Mouse (Mus musculus): ENCODE data around the gene Igsf21.

The Igsf21 gene

DNA sequence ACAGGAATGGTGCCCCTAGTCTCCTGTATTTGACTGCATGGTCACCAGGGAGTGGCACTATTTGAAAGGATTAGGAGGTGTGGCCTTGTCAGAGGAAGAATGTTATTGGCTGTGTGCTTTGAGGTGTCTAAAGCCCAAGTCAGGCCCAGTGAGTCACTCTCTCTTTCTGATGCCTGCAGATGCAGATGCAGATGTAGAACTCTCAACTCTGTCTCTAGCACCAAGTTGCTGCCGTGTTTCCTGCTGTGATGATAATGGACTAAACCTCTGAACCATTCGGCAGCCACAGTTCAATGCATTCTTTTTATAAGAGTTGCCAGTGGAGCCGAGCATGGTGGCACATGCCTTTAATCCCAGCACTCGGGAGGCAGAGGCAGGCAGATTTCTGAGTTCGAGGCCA is 186.3 kb downstream of the Igsf21 start:
- DNase-seq (ENCODE audit: low spot score in 2 of 2): no peak

DNA sequence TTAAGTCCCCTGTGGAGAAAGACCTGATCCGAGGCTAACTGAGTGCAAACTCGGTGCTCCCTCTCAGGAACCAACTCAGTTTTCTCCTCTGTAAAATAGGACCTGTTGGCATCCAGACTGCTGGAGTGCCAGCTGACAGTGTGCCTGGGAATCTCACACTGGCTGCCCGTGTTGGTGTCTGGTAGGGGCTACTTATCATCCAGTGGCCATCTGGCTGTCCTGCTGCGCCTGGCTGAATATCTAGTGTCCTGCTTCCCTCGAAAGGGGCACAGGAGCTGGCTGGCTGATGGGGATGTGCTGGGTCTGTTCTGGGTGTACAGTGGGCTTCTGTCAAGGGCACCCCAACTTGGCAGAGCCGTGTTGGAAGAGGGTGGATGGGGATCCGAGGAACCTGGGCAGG is 193.5 kb downstream of the Igsf21 start:
- DNase-seq (ENCODE audit: low spot score in 2 of 2): peak in 1 of 2 experiments; percentile 49

DNA sequence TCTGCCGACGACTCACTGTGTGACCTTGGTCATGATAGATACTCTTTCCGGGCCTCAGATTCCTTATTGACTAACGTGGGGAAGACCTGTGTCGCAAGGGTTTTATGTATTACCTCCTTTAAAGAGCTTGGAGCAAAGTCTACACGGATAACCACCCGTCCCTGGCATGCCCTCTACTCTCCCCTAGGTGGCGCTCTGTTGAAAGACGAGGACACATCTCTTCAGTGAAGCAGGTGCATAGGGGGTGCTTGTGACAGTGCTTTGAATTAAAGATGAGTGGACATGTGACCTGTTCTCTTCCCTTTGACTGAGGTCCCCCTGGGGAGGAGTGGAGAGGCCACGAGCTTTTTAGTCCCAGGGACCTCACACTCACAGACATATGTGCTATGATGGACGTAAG is 194.0 kb downstream of the Igsf21 start:
- no peak for DNase-seq (ENCODE audit: low spot score in 2 of 2)

DNA sequence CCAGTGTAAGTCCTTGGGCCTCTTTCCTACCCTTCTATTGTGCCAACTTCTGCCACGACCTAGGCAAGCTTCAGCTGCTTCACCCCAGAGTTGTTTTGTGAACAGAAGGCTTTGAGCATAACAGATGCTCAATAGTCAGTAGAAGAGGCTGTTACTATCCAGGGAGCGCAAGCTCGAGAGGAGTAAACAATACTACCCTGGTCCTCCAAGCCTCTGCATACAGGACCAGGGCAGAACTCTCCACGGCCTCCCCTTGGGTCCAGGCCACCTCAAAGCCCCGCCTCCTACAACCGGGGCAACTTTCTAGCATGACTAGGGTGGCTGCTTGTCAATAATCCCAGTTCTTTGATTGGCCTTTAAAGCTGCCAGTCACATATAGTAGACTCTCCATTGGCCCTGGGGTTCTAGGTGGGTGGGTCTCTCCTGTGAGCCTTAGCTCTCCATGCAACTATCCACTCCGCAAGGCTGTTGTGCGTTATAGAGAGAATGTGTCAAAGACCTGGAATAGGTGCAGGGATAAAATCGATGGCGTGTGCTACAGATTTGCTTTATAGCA is 198.7 kb downstream of the Igsf21 start:
- DNase-seq (ENCODE audit: low spot score in 2 of 2): no peak

DNA sequence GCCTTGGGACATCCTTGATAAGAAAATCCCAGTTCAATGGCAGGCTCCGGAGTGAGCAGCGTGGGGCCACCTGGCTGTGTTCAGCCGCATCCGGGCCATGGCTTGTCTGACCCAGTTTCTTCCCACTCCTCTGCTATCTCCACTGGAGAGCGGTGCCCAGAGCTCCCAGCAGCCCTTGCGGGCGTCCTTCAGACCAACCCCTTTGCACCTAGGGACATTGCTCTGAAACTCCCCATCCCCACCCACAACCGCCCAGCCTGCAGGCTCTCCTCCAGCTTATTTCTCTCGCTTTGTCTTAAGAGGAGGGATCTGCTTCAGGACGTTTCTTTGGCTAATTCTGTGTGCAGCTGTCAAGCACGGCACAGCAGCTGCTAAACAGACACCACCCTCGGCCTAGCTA is 202.6 kb downstream of the Igsf21 start:
- DNase-seq (ENCODE audit: low spot score in 2 of 2): no peak

DNA sequence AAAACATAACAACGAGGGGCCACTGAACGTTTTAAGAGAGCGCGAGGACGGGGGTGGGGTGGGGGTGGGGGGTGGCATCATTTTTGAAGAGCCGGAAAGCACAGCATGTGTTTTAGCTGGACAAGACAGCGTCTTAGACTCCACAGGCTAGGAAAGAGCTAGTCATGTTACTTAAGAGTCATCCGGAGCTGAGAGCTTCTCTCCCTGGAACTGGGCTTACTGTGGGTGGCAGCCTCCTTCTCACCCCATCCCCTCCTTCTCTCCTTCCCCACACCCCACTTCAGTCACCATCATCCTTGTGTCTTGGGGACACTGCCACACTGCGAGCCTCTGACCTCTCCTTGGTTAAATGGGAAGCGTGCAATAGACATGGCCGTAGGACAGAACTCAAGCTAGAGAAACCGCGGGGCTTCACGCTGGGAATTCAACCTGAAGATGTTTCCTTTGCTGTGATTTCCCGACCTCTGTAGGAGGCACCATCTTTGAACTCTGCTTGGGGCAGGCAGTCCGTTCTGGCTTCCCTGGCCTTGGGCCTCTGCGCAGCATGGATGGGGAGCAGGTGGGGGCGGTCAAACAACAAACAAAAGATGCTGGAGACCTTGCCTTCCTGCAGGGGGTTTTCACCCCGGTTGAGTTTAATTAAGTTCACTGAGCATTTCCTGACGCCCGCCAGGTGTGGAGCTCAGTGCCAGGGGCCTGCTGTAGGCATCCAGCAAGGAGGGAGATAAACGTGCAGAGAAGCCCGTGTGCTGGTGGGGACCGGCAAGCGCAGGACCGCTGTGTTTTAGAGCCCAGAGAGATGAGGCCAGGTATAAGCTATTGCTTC is 207.8 kb downstream of the Igsf21 start:
- peak in 1 of 2 experiments; percentile 38 for DNase-seq (ENCODE audit: low spot score in 2 of 2)

DNA sequence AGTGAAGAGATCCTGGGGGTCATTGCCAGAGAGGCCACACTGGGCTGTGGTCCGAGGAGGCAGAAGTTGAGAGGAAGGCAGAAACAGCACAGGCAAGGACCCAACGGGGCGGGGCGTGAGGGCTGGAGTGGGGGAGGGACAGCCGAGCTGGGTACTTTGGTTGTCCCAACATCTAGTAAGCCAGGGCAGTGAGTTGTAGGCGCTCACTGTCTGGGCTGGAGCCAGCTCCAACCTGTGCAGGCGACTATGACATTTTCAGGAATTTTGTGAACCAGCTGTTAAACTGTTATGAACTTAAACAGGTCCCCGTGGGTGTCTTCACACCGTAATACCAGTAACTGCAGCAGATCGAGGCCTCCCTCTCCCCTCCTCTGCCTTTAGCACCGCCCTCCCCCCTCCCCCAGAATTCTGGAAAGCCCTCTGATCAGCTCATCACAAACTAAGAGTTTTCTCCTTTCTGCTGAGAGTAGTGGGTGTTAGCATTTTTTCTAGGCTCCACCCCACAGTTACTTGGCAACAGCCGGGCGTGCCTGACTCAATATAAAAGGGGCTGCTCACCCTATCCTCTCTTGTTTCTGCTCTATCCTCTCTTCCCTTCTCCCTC is 208.7 kb downstream of the Igsf21 start:
- no peak for DNase-seq (ENCODE audit: low spot score in 2 of 2)

DNA sequence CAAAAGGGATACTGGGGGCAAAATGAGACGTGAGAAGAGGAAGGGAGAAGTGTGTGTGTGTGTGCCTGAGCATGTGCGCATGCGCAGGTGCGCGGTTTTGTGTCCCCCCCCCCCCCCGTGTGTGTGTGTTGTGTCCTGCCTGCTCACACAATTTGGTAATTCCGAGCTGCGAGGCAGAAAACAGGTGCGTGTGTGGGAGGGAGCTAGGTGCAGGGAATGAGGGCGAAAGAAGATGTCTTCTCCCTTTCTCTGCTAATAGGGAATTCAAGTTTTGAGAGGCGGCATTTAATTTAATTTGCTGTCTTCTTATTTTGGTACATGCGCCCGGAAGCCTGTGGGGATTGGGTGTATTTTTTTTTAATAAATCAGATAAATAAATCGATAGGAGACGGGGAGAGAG is 211.4 kb downstream of the Igsf21 start:
- no peak for DNase-seq (ENCODE audit: low spot score in 2 of 2)

DNA sequence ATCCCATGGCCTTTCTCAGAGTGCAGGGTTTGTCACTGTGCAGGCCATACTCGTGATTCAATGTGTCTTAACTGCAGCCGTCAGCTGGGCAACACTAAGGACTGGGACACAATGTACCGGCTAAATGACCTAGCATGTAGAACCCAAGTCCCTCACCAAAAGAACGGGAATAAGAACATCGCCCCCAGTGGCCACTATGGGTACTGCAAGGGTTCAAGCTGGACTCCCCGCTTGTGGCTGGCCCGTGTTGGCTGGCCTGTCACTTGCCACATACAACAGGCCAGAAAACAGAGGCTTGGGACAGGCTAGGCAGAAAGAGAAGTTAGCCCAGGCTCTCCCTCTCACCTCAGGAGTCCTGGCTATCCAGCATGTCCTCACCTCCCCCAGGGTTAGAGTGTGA is 213.2 kb downstream of the Igsf21 start:
- peak; percentile 62 to 74 for DNase-seq (ENCODE audit: low spot score in 2 of 2)

DNA sequence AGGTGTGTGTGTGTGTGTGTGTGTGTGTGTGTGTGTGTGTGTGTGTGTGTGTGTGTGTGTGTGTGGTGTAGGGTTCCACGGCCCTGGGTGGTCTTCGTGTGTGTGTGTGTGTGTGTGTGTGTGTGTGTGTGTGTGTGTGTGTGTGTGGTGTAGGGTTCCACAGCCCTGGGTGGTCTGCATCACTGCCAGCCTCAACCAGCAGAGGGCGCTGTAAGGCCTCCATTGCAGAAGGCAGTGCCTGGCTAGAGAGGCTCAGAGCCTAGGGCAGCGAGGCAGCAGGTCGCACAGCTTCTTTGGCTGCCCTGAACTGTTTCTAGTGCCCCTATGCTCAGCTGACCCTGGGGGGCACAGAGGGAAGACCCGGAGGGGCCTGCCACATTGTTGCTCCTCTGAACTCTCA is 216.2 kb downstream of the Igsf21 start:
- DNase-seq (ENCODE audit: low spot score in 2 of 2): peak; percentile 72 to 86

DNA sequence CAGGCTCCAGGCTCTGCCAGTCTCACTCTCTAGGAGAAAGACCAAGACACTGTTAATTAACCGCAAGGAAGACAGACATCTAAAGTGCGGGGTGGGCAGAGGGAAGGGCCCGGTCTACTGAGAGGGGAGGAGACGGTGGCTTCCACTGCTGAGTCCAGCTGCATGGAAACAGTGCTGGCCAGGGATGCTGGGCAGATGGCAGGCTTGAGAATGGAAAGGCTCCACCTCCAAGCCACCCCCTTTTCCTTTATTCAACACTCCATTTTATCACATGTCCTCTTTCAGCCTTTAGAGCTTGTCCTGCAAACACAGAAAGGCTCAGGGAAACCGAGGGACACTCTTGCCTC is 216.6 kb downstream of the Igsf21 start:
- peak in 1 of 2 experiments; percentile 56 for DNase-seq (ENCODE audit: low spot score in 2 of 2)

DNA sequence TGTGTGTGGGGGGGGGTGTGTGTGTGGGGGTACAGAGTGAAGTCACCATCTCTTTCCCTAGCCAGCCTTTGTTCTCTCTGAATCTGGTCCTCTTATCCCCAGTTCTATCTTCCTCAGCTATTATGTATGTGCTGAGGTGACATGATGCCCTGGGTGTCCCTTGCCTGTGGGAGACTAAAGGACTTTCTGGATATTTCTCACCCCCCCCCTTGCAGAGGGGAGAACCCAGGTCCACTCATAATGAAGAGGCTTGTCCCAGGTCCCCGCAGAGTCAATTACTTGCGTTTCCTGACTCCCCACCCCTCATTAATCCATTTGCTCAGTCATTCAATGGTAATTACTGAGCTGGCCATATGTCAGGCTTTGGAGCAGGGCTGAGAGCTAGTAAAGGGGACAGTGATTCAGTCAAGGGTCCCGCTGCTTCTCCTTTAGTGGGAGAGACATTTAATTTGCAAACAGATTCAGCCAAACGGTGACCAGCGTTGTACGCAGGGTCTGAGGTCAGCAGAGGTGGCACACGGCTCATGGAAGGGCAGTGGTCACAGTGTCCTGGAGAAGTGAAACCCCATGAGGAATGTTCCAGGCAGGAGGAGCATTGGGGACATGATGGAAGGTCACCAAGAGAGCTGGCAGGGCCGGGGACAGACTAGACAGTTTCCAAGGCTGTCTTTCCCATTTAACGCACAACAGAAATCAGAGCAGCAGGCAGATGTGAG is 217.1 kb downstream of the Igsf21 start:
- no peak for DNase-seq (ENCODE audit: low spot score in 2 of 2)

DNA sequence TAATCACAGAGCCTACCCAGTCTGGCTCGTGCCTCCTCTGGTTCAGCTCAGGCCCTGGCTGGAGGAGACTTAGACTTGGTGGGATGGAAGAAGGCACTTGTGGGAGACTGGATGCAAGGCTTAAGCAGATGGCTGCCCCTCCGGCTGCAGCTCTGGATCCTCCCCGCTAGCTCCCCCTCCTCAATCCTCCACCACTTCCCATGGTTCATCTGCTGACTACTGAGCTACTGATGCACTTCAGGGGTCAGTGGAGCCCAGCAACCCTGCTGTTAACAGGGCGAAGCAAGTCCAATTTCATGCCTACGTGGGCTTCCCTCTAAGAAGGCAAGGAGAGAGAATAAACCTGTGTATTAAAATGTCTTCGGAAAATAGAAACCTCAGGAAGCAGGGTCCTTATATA is 222.8 kb downstream of the Igsf21 start:
- DNase-seq (ENCODE audit: low spot score in 2 of 2): no peak

DNA sequence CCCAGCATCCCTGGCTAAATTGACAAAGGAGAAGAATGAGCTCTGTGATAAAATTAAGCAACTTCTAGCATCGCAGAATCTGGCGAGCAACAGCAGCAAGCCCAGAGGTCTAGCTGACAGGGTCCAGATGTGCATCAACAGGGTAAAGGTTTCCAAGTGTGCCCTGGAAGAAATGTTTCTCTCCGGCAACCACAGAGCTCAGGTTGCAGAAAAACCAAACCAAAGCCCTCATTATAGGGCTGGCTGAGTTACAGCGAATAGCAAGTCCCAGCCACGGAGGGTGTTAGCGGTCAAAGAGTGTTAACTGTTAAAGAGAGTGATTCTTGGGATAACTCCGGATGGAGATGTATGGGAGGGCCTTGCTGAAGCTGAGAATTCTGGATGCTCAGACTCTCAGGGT is 230.7 kb downstream of the Igsf21 start:
- DNase-seq (ENCODE audit: low spot score in 2 of 2): no peak

DNA sequence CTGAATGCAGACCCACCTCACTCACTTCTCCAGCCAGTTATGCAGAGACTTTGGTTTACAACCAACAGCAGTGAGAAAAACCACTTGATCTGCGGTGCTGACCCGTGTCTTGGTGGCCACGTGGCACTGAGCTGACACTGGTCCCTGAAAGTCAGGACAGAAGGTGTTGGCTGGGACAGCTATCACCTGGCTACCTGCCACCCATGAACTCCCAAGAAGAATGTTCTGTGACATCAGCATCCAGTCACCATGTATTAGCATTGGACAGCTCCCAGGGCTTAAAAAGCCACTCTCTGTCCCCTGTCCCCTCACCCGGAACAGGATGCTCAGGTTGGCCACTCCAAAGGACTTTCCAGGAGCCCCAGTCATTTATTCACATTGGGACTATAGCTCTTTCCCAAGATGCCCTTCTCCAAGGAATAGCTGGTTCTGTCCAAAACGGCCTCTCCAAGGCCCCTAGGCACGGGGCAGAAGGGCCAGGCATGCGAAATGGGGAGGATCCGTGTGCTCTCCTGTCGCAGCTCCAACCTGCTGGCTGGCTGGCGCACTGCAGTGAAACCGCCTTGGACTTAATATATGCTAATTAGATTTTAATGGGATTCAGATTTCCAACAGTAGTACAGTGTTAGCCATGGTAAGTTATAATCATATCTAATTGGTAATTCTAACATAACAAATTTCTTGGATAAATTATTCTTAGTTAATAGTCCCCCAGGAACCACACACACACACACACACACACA is 235.7 kb downstream of the Igsf21 start:
- no peak for DNase-seq (ENCODE audit: low spot score in 2 of 2)

DNA sequence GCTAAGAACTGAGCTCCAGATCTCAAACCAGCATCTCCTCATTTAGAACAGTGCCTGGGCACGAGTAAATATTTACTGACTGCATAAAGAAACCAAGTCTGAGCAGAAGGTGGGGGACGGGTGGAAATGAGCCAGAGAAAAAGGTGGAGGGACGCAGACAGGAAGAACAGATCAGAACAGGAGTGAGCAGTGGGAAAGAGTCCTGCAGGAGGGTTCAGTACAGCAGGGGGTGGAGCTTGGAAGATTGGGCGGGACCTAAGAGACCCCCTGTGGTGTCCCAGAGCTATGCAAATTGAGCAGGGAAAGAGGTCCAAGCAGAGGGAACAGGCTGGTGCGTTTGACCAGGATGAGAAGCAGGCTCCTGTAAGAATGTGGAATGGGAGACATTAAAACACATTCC is 241.7 kb downstream of the Igsf21 start:
- no peak for DNase-seq (ENCODE audit: low spot score in 2 of 2)

DNA sequence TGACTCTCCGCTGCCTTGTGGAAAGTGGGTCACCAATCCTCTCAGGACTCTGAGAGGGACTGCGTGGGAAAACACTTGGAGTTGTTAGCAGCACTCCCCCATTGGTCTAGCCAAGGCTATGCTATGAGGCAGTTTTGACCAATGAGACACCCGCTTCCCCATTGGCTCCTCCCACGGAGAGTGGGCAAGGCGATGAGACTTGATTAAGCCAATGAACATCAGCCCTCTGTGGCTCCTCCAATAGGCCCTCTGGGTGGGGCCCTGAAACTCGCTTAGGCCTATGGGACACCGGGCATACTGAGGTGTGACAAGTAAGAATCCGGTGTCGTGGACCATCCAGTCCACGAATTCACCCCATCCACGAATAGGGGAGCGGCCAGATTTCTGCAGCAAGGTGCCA is 242.4 kb downstream of the Igsf21 start:
- no peak for DNase-seq (ENCODE audit: low spot score in 2 of 2)

DNA sequence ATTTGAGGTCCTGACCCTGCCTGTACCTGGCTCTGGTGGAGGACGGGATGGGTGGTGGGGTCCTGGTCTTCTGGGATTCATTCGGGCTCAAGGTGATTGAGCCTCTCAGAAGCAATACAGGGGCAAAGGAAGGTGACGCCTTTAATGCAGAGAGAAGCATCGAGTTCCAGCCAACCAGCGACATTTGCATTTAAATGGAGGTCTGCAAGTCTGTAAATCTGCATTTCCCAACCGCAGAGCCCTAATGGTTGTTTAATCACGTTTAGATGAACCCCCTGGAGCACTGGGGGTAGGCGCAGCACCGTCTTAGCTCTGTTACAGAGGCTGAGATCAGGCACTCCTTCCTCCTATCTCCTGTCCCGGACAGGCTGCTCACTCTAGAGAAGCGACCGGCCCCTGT is 244.5 kb downstream of the Igsf21 start:
- DNase-seq (ENCODE audit: low spot score in 2 of 2): no peak

DNA sequence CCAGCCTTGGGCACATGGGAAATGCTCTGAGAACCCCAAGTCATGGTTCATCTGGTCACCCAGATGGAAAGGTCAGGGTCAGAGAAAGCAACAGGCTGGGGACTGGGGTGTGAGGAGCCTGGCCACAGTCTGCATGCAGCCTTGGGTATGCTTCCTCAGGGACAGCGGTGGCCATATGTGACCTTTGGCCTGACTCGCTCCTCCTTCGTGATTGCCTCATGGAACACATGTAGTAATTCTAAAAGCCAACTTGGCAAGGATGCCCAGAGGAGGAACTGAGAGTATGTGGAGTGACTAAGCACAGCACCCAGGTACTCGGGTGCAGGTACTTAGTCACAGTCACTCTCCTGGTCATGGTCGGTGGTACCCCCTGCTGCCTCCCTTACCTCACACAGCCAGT is 245.7 kb downstream of the Igsf21 start:
- no peak for DNase-seq (ENCODE audit: low spot score in 2 of 2)

DNA sequence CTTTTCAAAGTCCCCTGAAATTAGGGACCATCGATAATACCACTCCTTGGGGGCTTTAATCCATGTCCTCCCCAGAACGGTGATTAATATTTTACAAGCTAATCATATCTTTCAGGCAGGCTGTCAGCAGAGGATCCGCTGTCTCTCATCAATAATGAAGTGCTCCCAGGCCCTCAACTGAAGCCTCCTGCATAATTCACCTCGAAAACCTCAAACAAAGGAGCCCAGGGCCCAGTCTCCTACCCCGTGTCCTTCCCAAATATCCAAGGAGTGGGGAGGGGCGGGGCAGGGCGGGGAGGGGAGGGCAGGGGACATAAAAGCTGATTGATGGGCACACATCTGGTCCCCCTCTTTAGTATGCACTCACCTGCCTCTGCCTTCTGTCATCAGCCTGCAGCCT is 247.6 kb downstream of the Igsf21 start:
- no peak for DNase-seq (ENCODE audit: low spot score in 2 of 2)

DNA sequence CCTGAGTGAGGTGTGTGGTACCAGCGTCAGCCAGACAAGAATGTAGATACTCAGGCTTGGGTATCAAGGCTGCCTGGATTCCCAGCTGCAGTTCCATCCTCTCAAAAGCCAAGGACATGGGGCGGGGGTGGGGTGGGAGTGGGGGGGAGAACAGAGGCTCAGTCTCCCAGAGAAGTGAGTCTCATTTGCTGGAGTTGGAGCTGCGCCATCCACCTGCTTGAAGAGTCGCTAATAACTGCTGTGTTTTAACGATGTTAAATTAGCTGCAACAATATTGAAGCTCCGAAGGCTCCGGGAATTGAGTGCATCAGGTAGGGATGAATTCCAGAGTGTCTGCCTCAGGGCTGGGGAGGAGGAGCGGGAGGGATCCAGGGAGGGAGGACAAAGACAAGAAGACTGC is 250.9 kb downstream of the Igsf21 start:
- no peak for DNase-seq (ENCODE audit: low spot score in 2 of 2)
